Mouse (Mus musculus): ENCODE results near the gene Frat1.
"Not testable (repeated sequence)": the region's sequence is repeated elsewhere in the genome, so short reads cannot be mapped to it uniquely, and the experiment has no call there.

Frat1 gene

GRCm38 (mm10) chr19:41842706-41843105, 12.9 kb downstream of the Frat1 start:
- no peak for DNase-seq (ENCODE audit: low read depth, low spot score)

DNA sequence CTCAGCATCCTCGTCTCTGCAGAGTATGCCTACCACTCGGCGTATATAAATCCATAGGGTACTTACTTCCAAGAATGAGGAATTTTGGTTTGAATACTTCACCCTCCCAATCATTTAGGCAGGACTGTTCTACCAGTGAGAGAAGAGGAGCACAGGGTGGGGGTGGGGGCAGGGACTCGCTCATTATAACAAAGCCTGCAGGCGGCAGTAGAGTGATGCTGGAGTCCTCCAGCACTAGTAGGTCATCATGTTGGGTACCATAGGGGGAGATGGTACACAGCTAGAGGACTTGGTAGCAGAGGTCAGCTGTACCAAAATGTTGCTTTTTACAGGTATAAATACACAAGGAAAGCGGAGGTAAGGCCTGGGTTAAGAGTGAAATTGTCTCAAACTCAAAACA, 14.6 kb downstream of the Frat1 start:
- DNase-seq (ENCODE audit: low read depth, low spot score) = no peak

DNA sequence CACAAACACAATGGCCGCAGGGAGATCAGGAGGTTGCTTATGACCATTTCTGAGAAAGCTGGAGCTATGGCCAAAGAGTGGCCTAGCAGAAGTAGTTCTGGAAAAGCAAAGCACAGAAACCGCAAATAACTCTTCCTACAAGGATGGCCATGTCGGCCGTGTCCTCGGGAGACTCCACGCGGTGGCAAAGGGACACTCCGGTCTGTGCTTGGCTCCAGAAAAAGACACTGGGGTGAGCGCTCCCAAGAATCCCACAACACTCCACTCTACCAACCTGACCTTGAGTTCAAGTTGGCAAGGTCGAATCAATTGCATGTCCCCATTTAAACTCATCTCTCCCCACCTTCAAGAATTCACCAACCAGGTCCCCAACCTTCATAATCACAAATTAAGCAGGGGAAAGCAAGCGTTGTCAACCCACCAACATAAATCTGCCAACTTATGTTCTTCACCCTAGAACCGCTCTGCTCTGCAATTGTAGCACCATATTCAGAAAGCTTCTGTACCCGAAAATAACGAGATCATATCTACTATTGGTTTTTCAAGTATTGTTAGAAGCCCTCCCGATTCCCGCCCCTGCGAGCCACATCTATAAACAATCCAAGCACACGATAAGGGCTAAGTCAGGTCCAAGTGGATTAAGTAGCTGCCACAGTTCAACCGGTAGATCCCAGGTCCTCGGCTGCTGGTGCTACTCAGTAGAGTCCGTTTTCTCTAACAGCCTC, 16.8 kb downstream of the Frat1 start:
- DNase-seq (ENCODE audit: low read depth, low spot score) = no peak

GRCm38 (mm10) chr19:41847091-41847581, 17.4 kb downstream of the Frat1 start:
- DNase-seq (ENCODE audit: low read depth, low spot score) = no peak

DNA sequence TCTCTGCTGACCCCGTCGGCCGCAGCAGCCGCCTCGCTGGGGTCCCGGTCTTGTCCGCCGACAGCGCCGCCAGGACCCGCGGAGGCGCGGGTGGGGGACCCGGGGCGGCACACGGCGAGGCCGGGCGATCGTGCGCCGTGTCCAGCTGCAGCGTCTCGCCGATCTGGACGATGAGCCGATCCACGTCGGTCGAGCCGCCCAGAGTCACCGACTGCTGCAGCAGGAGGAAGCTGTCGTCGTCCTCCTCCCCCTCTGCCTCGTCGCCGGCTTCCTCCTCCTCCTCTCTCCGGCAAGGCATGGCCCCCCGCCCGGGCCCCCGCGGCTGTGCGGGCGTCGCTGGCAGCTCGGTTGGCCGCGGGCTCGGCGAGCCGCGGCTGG, 17.8 kb downstream of the Frat1 start:
- not testable (repeated sequence) for DNase-seq (ENCODE audit: low read depth, low spot score)

GRCm38 (mm10) chr19:41847992-41848851, 18.5 kb downstream of the Frat1 start, which contains the start of gene Frat2:
Gene Frat2, minus strand, starts transcription at chr19:41848132.
- DNase-seq (ENCODE audit: low read depth, low spot score) = peak; percentile 75

- DNase-seq (ENCODE audit: low read depth, low spot score) = no peak
Measured at GRCm38 (mm10) chr19:41850021-41850718, 20.4 kb downstream of the Frat1 start.

DNA sequence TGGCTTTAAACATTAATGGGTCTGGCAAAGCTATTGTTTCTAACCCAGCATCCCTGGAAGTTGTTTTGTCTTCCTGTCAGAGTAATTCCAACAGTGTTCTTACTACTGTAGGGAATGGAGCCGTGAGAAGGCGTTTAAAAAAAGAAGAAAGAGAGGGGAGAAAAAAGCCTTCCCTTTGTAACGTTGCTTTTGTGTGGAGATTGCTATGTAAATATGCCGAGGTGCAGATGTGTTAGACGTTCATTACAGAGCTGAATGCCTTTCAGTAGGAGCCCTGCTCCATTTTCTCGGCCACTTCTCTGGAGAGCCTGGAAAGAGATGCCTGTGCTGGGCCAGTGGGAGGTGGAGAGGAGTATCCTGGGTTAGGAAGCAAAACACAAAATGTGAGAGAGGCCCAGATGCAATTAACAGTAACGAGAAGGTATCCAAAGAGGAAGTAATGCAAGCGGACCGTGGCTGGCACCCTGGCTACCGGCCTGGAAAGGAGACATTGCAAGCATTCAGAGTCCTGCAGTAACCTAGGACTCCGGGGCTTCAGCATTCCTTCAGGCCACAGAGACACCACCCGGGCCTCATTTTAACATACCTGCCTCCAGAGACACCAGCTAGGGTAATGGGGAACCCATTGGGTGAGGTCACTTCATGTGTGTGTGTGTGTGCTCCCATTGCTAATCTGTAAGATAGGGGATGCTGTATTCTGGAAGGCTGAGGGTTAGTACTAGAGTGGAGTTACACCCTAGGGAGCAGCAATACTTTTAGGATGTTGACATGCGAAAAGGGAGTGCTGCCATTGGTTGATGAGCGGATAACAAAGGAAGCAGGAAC, 21.2 kb downstream of the Frat1 start:
- DNase-seq (ENCODE audit: low read depth, low spot score) = no peak

GRCm38 (mm10) chr19:41852423-41852822, 22.7 kb downstream of the Frat1 start:
- no peak for DNase-seq (ENCODE audit: low read depth, low spot score)

DNA sequence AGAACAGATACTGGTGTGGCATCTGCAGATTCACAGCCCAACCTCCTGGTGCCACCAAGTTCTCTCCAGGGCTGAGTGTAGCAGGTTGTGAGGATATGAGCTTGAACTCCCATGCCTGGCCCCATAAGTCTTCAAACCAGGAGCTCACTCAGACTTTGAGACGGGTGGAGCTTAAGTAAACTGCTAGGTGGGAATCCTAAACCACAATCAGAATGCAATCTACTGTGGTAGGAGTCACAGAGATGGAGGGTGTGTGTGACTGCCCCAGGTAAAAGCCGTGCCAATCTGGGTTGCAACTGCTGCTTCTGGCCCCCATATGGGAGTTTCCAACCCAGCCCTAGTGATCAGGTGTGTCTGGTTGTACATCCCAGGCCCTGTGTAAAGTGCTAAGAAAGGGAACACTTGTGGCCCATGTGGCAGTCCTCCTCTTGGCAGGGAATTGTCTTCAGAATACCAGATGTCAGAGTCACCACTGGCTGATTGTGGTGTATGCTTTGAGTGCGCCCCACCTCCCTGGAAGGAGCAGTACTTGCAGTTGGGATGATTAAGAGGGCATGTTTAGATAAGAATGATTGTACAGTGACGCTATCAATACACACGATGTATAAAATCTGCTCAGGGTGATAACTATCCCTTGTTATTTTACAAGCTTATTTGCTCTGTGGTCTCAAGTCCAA, 27.5 kb downstream of the Frat1 start:
- DNase-seq (ENCODE audit: low read depth, low spot score) = no peak

- DNase-seq (ENCODE audit: low read depth, low spot score) = no peak
Measured at GRCm38 (mm10) chr19:41857816-41858310, 28.1 kb downstream of the Frat1 start.

DNA sequence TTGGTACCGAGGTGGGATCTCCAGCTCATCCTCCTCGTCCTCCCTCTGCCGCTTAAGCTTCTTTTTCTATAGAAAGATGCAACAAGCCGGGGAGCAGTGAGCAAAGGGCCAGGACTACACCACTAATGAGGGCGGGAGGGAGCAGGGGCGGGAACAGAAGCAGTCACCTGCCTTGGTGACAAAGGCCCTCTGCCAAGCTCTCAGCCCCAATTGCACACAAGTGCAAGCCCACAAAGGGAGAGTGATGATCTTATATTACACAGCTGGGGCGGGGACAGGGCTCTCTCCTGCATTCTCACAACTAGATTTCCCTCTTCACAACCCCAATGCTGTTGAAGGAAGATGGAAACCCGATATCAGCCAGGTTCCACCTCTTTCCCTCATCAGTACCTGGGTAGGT, 36.9 kb downstream of the Frat1 start:
- DNase-seq (ENCODE audit: low read depth, low spot score) = no peak

GRCm38 (mm10) chr19:41869296-41869695, 39.5 kb downstream of the Frat1 start:
- no peak for DNase-seq (ENCODE audit: low read depth, low spot score)

- DNase-seq (ENCODE audit: low read depth, low spot score) = not testable (repeated sequence)
Measured at GRCm38 (mm10) chr19:41869946-41870345, 40.2 kb downstream of the Frat1 start.

DNA sequence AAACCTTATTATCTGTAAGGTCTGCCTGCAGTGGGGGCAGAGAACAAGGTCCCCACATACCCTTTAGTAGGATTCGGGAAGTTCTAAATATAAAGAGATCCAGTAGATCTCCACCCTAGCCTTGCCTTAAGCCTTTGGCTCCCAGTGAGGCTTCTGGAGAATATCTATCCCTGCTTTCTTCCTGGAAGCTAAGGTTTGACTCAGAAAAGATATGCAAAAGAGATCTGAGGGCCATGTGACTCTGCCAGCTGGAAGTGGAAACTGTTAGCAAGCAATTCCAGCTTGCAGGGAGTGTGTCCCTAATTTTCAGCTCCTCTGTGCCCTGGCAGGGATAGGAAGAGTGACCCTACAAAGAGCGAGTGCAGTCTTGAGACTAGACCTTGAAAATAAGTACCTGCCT, 42.5 kb downstream of the Frat1 start:
- no peak for DNase-seq (ENCODE audit: low read depth, low spot score)

DNA sequence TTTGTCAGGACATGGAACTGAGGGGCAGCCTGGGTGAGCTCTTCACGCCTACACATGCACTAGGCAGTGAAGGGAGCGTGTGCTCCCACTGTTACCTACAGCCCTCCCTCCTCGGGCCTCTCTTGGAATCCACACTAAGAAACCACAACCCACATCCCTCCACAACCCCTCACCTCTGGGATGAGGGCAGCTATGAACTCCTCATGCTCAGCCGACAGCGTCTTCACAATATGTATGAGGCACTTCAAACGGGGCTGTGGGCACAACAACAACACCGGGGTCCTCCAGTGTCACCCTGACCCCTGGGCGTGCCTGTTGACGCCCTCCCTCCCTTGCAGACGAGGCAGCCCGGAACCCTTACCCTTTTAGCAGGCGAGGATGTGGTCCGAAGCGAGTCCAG, 44.6 kb downstream of the Frat1 start:
- no peak for DNase-seq (ENCODE audit: low read depth, low spot score)

DNA sequence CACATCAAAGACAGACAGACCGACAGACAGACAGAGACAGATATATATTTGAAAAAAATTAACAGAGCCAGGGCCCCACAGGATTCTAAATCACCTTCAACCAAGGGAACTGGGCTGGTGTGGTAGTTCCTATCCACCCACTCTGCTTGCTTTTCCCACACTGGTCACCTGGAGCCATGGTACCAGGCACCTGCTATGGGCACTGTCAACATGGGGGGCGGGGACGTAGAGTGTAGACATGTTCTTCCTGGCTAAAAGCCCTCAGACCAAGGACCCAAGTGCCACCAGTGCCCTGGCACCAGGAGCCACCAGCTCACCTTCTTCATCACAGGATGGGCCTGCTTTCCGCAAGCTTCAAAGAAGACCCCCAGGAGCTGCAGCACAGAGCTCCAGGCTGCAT, 52.1 kb downstream of the Frat1 start:
- DNase-seq (ENCODE audit: low read depth, low spot score) = no peak
